Comparison of ENCODE assay signal across 22 mouse cellular contexts in the genomic region with DNA sequence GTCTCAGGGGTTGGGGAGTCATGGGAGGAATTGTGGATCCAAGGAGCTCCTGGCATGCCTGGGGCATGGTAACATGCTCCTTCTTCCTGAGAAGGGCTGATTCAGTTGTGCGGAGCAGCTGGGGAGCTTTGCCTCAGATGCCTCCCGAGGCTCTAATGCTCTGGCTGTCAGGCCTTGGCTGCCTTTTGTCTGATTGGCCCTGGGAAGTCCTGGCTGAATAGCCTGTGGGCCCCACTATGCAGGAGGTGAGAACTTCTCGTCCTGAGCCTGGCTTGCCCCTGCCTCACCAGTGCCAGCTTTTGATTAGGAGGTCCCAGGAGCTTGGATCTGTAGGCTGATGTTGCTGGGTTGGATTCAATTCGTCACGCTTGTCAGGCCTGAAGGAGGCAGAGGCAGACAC.
DNase-seq lines count a peak whose midpoint lies in the region; ATAC-seq and TF ChIP-seq lines count a peak whose summit lies in the region.
"Had no signal": no experiment of that assay in that cellular context is flagged by ENCODE, and none has a peak within 500 bp of the region (broad histone marks: within the 10 kb centered on the region; RNA-seq: fewer than 3 reads in every experiment).

No protein-coding gene starts in this region.

- no peaks in the 10 kb centered on the region for H3K27me3 ChIP-seq in heart, embryonic 11.5 days (ENCODE audit: control insufficient read depth, insufficient read depth, low read length)
- no peaks in the 10 kb centered on the region for H3K27me3 ChIP-seq in liver, postnatal 0 days (ENCODE audit: insufficient read depth, low read length)
- H3K27me3 ChIP-seq: forebrain, embryonic 13.5 days; hindbrain, embryonic 13.5 days; liver, embryonic 13.5 days; midbrain, embryonic 12.5 days; neural tube, embryonic 15.5 days had no signal

- intact Hi-C loops in heart, postnatal 10 days (cut with DNase I): no loop called here

- TF ChIP-seq CTCF in liver, postnatal 0 days (IDR thresholded peaks at IDR 0.05; ENCODE audit: low read depth): no peak

- H3K4me1 ChIP-seq in heart, embryonic 11.5 days (ENCODE audit: control insufficient read depth, insufficient read depth, low read length): no peaks in the 10 kb centered on the region
- H3K4me1 ChIP-seq in liver, postnatal 0 days (ENCODE audit: insufficient read depth): no peaks in the 10 kb centered on the region
- H3K4me1 ChIP-seq: forebrain, embryonic 13.5 days; hindbrain, embryonic 13.5 days; liver, embryonic 13.5 days; midbrain, embryonic 12.5 days; neural tube, embryonic 15.5 days had no signal

- H3K36me3 ChIP-seq in heart, embryonic 11.5 days (ENCODE audit: control insufficient read depth, insufficient read depth, low read length): no peaks in the 10 kb centered on the region
- no peaks in the 10 kb centered on the region for H3K36me3 ChIP-seq in liver, postnatal 0 days (replicated peaks; ENCODE audit: insufficient read depth, low read length)
- H3K36me3 ChIP-seq: hindbrain, embryonic 13.5 days; liver, embryonic 13.5 days; midbrain, embryonic 12.5 days; neural tube, embryonic 15.5 days had no signal

- no peak overlapping the region for H3K9ac ChIP-seq in heart, embryonic 11.5 days (ENCODE audit: low read depth, low read length)
- H3K9ac ChIP-seq in liver, postnatal 0 days (replicated peaks): no peak overlapping the region
- H3K9ac ChIP-seq: forebrain, embryonic 13.5 days; hindbrain, embryonic 13.5 days; liver, embryonic 13.5 days; lung, embryonic 14.5 days; midbrain, embryonic 12.5 days; neural tube, embryonic 15.5 days had no signal

- DNase-seq in cerebellum, postnatal 10 days: peak; percentile 4 to 13
- DNase-seq in cerebellum, adult 9-11 months: no peak
- peak; percentile 77 to 92 for DNase-seq in heart, adult 18-20 months
- peak; percentile 70 to 81 for DNase-seq in heart, postnatal 10 days
- no peak for DNase-seq in liver, postnatal 0 days
- DNase-seq: adrenal gland, postnatal 25 days; cerebellum, adult 9-10 months; gastrocnemius, postnatal 10 days; kidney, adult 18-20 months; kidney, postnatal 4 days; liver, embryonic 13.5 days; lung, embryonic 14.5 days; spleen, adult 18-20 months; thymus, postnatal 25 days had no signal

- H3K9me3 ChIP-seq in heart, embryonic 11.5 days (replicated peaks; ENCODE audit: control insufficient read depth, low read length): no peaks in the 10 kb centered on the region
- H3K9me3 ChIP-seq in liver, postnatal 0 days (ENCODE audit: low read length): no peaks in the 10 kb centered on the region
- H3K9me3 ChIP-seq: forebrain, embryonic 13.5 days; hindbrain, embryonic 13.5 days; liver, embryonic 13.5 days; midbrain, embryonic 12.5 days; neural tube, embryonic 15.5 days had no signal

- H3K4me2 ChIP-seq in heart, embryonic 11.5 days: no peak overlapping the region
- H3K4me2 ChIP-seq in liver, postnatal 0 days (ENCODE audit: low read depth, low read length): no peak overlapping the region
- H3K4me2 ChIP-seq: forebrain, embryonic 13.5 days; hindbrain, embryonic 13.5 days; liver, embryonic 13.5 days; lung, embryonic 14.5 days; midbrain, embryonic 12.5 days; neural tube, embryonic 15.5 days had no signal

- no peak overlapping the region for H3K4me3 ChIP-seq in heart, embryonic 11.5 days (ENCODE audit: low read depth, low read length)
- no peak overlapping the region for H3K4me3 ChIP-seq in liver, postnatal 0 days (ENCODE audit: low read depth, low read length)
- H3K4me3 ChIP-seq: erythroblast, embryonic 14.5 days; forebrain, embryonic 13.5 days; hindbrain, embryonic 13.5 days; left cerebral cortex, adult 2 months; liver, embryonic 13.5 days; midbrain, embryonic 12.5 days; neural tube, embryonic 15.5 days had no signal

- H3K27ac ChIP-seq in heart, embryonic 11.5 days (ENCODE audit: low read depth, low read length): no peak overlapping the region
- H3K27ac ChIP-seq in liver, postnatal 0 days (ENCODE audit: low read depth): no peak overlapping the region
- H3K27ac ChIP-seq: forebrain, embryonic 13.5 days; hindbrain, embryonic 13.5 days; left cerebral cortex, adult 2 months; liver, embryonic 13.5 days; midbrain, embryonic 12.5 days; neural tube, embryonic 15.5 days had no signal

- TF ChIP-seq EP300 in liver, postnatal 0 days (IDR thresholded peaks at IDR 0.05; ENCODE audit: low read depth): no peak

- WGBS in heart, embryonic 11.5 days (ENCODE audit: insufficient replicate concordance): 41% methylated on average over 5 of the region's 5 CpGs
- 38% methylated on average over 5 of the region's 5 CpGs for WGBS in liver, postnatal 0 days (ENCODE audit: insufficient replicate concordance)

- no peak for ATAC-seq in heart, embryonic 11.5 days (replicated peaks; ENCODE audit: insufficient number of reproducible peaks, low FRiP score, low TSS enrichment)
- ATAC-seq in activated CD4-positive, CD25-positive, alpha-beta regulatory T cell, adult 4 months: no peak
- ATAC-seq in liver, postnatal 0 days: no peak
- ATAC-seq: forebrain, embryonic 13.5 days had no signal

Comparison
In these comparisons a context has a peak if more than half of its experiments do, and no peak if none do; other contexts are left out.
1. DNase-seq: peak in cerebellum, postnatal 10 days (2 of 2), heart, adult 18-20 months (2 of 2) and heart, postnatal 10 days (2 of 2); none in cerebellum, adult 9-11 months (single experiment) and liver, postnatal 0 days (single experiment).